Comparison of ENCODE assay signal across 20 mouse cellular contexts in the genomic region with DNA sequence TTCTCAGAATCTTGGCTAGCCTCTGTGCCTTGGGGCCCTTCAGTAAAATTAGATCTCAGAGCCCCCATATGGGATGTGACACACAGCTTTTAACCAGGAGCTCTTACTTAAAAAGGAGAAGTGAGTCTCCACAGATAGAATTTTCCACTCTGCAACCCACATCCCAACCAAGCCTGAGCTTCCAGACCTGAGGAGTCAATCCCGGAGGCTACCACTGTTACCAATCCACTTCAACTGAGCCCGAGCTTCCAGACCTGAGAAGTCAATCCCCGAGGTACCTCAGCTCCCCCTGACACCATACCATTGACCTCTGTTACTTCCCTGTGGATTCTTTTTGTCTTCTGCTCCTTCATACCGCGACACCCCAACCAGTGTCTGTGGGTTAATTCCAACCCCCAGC.
"Had no signal": no experiment of that assay in that cellular context is flagged by ENCODE, and none has a peak within 500 bp of the region (broad histone marks: within the 10 kb centered on the region; RNA-seq: fewer than 3 reads in every experiment).

No protein-coding gene starts in this region.

- H3K9me3 ChIP-seq: liver, embryonic 13.5 days; megakaryocyte, embryonic 14.5 days; neural tube, embryonic 12.5 days; neural tube, embryonic 15.5 days had no signal

- DNase-seq: kidney, adult 2 months; kidney, postnatal 36 days; layer of hippocampus, adult 9-11 months; liver, embryonic 13.5 days; lung, adult 2 months; lung, postnatal 14 days; lung, postnatal 4 days; midbrain, embryonic 14.5 days; right cerebral cortex, adult 18-20 months; right cerebral cortex, postnatal 14 days; right cerebral cortex, postnatal 4 days; thymus, adult 2 months; thymus, postnatal 14 days; thymus, postnatal 4 days had no signal

- H3K4me3 ChIP-seq: liver, embryonic 13.5 days; megakaryocyte, embryonic 14.5 days; neural tube, embryonic 12.5 days; neural tube, embryonic 15.5 days had no signal

- H3K36me3 ChIP-seq: liver, embryonic 13.5 days; neural tube, embryonic 12.5 days; neural tube, embryonic 15.5 days had no signal

- H3K27me3 ChIP-seq: liver, embryonic 13.5 days; megakaryocyte, embryonic 14.5 days; neural tube, embryonic 12.5 days; neural tube, embryonic 15.5 days had no signal

- H3K9ac ChIP-seq: liver, embryonic 13.5 days; neural tube, embryonic 12.5 days; neural tube, embryonic 15.5 days had no signal

- H3K4me2 ChIP-seq: liver, embryonic 13.5 days; midbrain, embryonic 11.5 days; neural tube, embryonic 12.5 days; neural tube, embryonic 15.5 days had no signal

- H3K4me1 ChIP-seq: liver, embryonic 13.5 days had no signal

- H3K27ac ChIP-seq: kidney, postnatal 0 days; liver, embryonic 13.5 days; neural tube, embryonic 12.5 days; neural tube, embryonic 15.5 days; stomach, postnatal 0 days had no signal
